8 mouse cellular contexts compared by ENCODE assay signal in genomic region chr8:117801443-117802298, GRCm38 (mm10). TPM values are rescaled to one million over a fixed set of nuclear protein-coding genes. Genes with fewer than 3 reads are reported as not detected.
A peak's percentile ranks its signal among the peaks of the same experiment; 100 is the strongest.
DNase-seq lines count a peak whose midpoint lies in the region; ATAC-seq and TF ChIP-seq lines count a peak whose summit lies in the region.

TSS of gene Mphosph6 (minus strand) at chr8:117801943.

- peak within 1 kb of the TSS; percentile 95 for H3K9ac ChIP-seq in heart, embryonic 11.5 days (ENCODE audit: low read depth, low read length)
- peak within 1 kb of the TSS; percentile 88 for H3K9ac ChIP-seq in kidney, embryonic 16.5 days (replicated peaks; ENCODE audit: low read length)
- peak within 1 kb of the TSS; percentile 62 for H3K9ac ChIP-seq in liver, adult 2 months (ENCODE audit: low read depth, low read length)

- DNase-seq in brain, embryonic 14.5 days (ENCODE audit: low read depth) = peak; percentile 99
- DNase-seq in liver, adult 2 months (ENCODE audit: extremely low read depth, low read depth, low spot score) = peak; percentile 88
- peak; percentile 98 for DNase-seq in splenic B cell, adult 2 months (ENCODE audit: low read depth, low spot score)

- H3K27me3 ChIP-seq in C2C12 (ENCODE audit: control insufficient read depth, insufficient read depth, insufficient read length) (peaks cover 2% of the 10 kb centered on the region), myocyte (ENCODE audit: control insufficient read depth, insufficient read depth, insufficient read length) (no peaks in the 10 kb centered on the region)
- H3K27me3 ChIP-seq in erythroblast, embryonic 14.5 days (ENCODE audit: control insufficient read depth) = peaks cover 28% of the 10 kb centered on the region
- no peaks in the 10 kb centered on the region for H3K27me3 ChIP-seq in heart, embryonic 11.5 days (ENCODE audit: control insufficient read depth, insufficient read depth, low read length)
- H3K27me3 ChIP-seq in kidney, embryonic 16.5 days (ENCODE audit: insufficient read depth, low read length) = no peaks in the 10 kb centered on the region
- no peaks in the 10 kb centered on the region for H3K27me3 ChIP-seq in liver, adult 2 months (ENCODE audit: control insufficient read depth, insufficient read depth, low read length)
- H3K27me3 ChIP-seq in splenic B cell, adult 2 months (ENCODE audit: control insufficient read depth, insufficient read depth, low read length, poor library complexity, severe bottlenecking) = no peaks in the 10 kb centered on the region

- H3ac ChIP-seq in C2C12 (ENCODE audit: control insufficient read depth, insufficient read length, low read depth) = peak within 1 kb of the TSS; percentile 92
- H3ac ChIP-seq in myocyte (ENCODE audit: control insufficient read depth, insufficient read length) = peak within 1 kb of the TSS; percentile 44

- peak; percentile 66; the same call in 1 of the 2 replicates for TF ChIP-seq POLR2A in brain, embryonic 14.5 days (IDR thresholded peaks at IDR 0.05; ENCODE audit: borderline replicate concordance, extremely low read depth, insufficient read depth, insufficient read length, poor library complexity, severe bottlenecking)
- peak; percentile 30; the same call in 1 of the 2 replicates for TF ChIP-seq POLR2A in liver, adult 2 months (IDR thresholded peaks at IDR 0.05; ENCODE audit: extremely low read depth, insufficient read depth, low read length)
- peak; percentile 91 for TF ChIP-seq POLR2A in myocyte (IDR thresholded peaks at IDR 0.05; ENCODE audit: insufficient read length, low read depth)

- H3K4me2 ChIP-seq in heart, embryonic 11.5 days = peak within 1 kb of the TSS; percentile 86
- peak within 1 kb of the TSS; percentile 71 for H3K4me2 ChIP-seq in kidney, embryonic 16.5 days (replicated peaks; ENCODE audit: low read depth, low read length)
- H3K4me2 ChIP-seq in myocyte (ENCODE audit: low read depth) = peak within 1 kb of the TSS; percentile 93

- peaks cover 27% of the 10 kb centered on the region for H3K79me3 ChIP-seq in C2C12 (ENCODE audit: low read depth)

- peaks cover 13% of the 10 kb centered on the region for H3K36me3 ChIP-seq in C2C12 (ENCODE audit: control insufficient read depth, insufficient read depth)
- peaks cover 36% of the 10 kb centered on the region for H3K36me3 ChIP-seq in erythroblast, embryonic 14.5 days (ENCODE audit: control insufficient read depth)
- no peaks in the 10 kb centered on the region; the same call in none of the 2 replicates for H3K36me3 ChIP-seq in heart, embryonic 11.5 days (ENCODE audit: control insufficient read depth, insufficient read depth, low read length)
- H3K36me3 ChIP-seq in kidney, embryonic 16.5 days (ENCODE audit: insufficient read depth, low read length) = peaks cover 18% of the 10 kb centered on the region
- H3K36me3 ChIP-seq in liver, adult 2 months (ENCODE audit: control insufficient read depth, insufficient read depth, low read length) = no peaks in the 10 kb centered on the region
- H3K36me3 ChIP-seq in myocyte (ENCODE audit: control insufficient read depth, insufficient read depth) = peaks cover 17% of the 10 kb centered on the region
- peaks cover 2% of the 10 kb centered on the region; the same call in 1 of the 2 replicates for H3K36me3 ChIP-seq in splenic B cell, adult 2 months (ENCODE audit: control insufficient read depth, insufficient read depth, low read length, poor library complexity, severe bottlenecking)

- H3K9me3 ChIP-seq in erythroblast, embryonic 14.5 days (ENCODE audit: control insufficient read depth, low read length) = no peaks in the 10 kb centered on the region
- H3K9me3 ChIP-seq in heart, embryonic 11.5 days (replicated peaks; ENCODE audit: control insufficient read depth, low read length) = no peaks in the 10 kb centered on the region
- H3K9me3 ChIP-seq in kidney, embryonic 16.5 days (ENCODE audit: low read length) = no peaks in the 10 kb centered on the region

- H3K4me3 ChIP-seq in C2C12 (ENCODE audit: insufficient read depth, poor library complexity, severe bottlenecking) = peak within 1 kb of the TSS; percentile 90
- peak within 1 kb of the TSS; percentile 73 for H3K4me3 ChIP-seq in erythroblast, embryonic 14.5 days (replicated peaks)
- H3K4me3 ChIP-seq in heart, embryonic 11.5 days (ENCODE audit: low read depth, low read length) = peak within 1 kb of the TSS; percentile 76
- peak within 1 kb of the TSS; percentile 84 for H3K4me3 ChIP-seq in kidney, embryonic 16.5 days (ENCODE audit: low read length)
- peak within 1 kb of the TSS; percentile 72 for H3K4me3 ChIP-seq in liver, adult 2 months (ENCODE audit: insufficient read depth, low read depth, low read length)
- H3K4me3 ChIP-seq in myocyte = peak within 1 kb of the TSS; percentile 89

- ATAC-seq in heart, embryonic 11.5 days (replicated peaks; ENCODE audit: insufficient number of reproducible peaks, low FRiP score, low TSS enrichment) = peak; percentile 99
- peak; percentile 98 for ATAC-seq in kidney, embryonic 16.5 days (ENCODE audit: low FRiP score, low TSS enrichment)

- TF ChIP-seq CTCF in C2C12 (IDR thresholded peaks at IDR 0.05; ENCODE audit: control insufficient read depth, insufficient read depth, insufficient read length) = no peak
- TF ChIP-seq CTCF in brain, embryonic 14.5 days (IDR thresholded peaks at IDR 0.05; ENCODE audit: borderline replicate concordance, extremely low read depth, insufficient read depth, insufficient read length) = no peak
- TF ChIP-seq CTCF in liver, adult 2 months (IDR thresholded peaks at IDR 0.05; ENCODE audit: low read depth, low read length) = peak; percentile 19; the same call in 1 of the 2 replicates

- peaks cover 30% of the 10 kb centered on the region for H3K79me2 ChIP-seq in C2C12 (ENCODE audit: control insufficient read depth, insufficient read depth)
- no peaks in the 10 kb centered on the region for H3K79me2 ChIP-seq in liver, adult 2 months (ENCODE audit: control insufficient read depth, insufficient read depth, low read length)
- peaks cover 28% of the 10 kb centered on the region for H3K79me2 ChIP-seq in myocyte (ENCODE audit: control insufficient read depth, insufficient read depth)

- WGBS in heart, embryonic 11.5 days (ENCODE audit: insufficient replicate concordance) = under 1% methylated on average over 65 of the region's 65 CpGs
- WGBS in kidney, embryonic 16.5 days = under 1% methylated on average over 65 of the region's 65 CpGs
- WGBS in liver, adult 2 months = under 1% methylated on average over 65 of the region's 65 CpGs

- peaks cover 40% of the 10 kb centered on the region for H3K4me1 ChIP-seq in erythroblast, embryonic 14.5 days (ENCODE audit: control insufficient read depth)
- peaks cover 16% of the 10 kb centered on the region for H3K4me1 ChIP-seq in heart, embryonic 11.5 days (ENCODE audit: control insufficient read depth, insufficient read depth, low read length)
- peaks cover 20% of the 10 kb centered on the region for H3K4me1 ChIP-seq in kidney, embryonic 16.5 days (ENCODE audit: insufficient read depth, low read length)
- peaks cover 5% of the 10 kb centered on the region for H3K4me1 ChIP-seq in liver, adult 2 months (ENCODE audit: control insufficient read depth, insufficient read depth, low read length)

- H3K27ac ChIP-seq in heart, embryonic 11.5 days (ENCODE audit: low read depth, low read length) = peak within 1 kb of the TSS; percentile 95
- H3K27ac ChIP-seq in kidney, embryonic 16.5 days (ENCODE audit: low read length) = peak within 1 kb of the TSS; percentile 95
- H3K27ac ChIP-seq in liver, adult 2 months (replicated peaks; ENCODE audit: insufficient read depth, low read depth, low read length) = peak within 1 kb of the TSS; percentile 22

TF ChIP-seq in C2C12, 6 proteins besides CTCF, POLR2A, EP300 and RAD21:
- TF ChIP-seq CEBPB (IDR thresholded peaks at IDR 0.05; ENCODE audit: low read depth) (no peak), MYOD1 (IDR thresholded peaks at IDR 0.05; ENCODE audit: control insufficient read depth, insufficient read length, low read depth) (no peak)

TF ChIP-seq in myocyte, 11 proteins besides CTCF, POLR2A, EP300 and RAD21:
- TF ChIP-seq MYOG (IDR thresholded peaks at IDR 0.05; ENCODE audit: control insufficient read depth in 1 of 3, insufficient read depth in 1 of 3, insufficient read length in 2 of 3, low read depth in 2 of 3) (peak in 1 of 3 experiments; percentile 5), REST (IDR thresholded peaks at IDR 0.05; ENCODE audit: insufficient read depth, insufficient read length) (no peak), POLR2AphosphoS2 (IDR thresholded peaks at IDR 0.05; ENCODE audit: insufficient read length, low read depth) (peak; percentile 75), SRF (IDR thresholded peaks at IDR 0.05; ENCODE audit: control insufficient read depth, insufficient read length, low read depth) (peak; percentile 48), MYOD1 (IDR thresholded peaks at IDR 0.05; ENCODE audit: control insufficient read depth in 1 of 3, insufficient read length in 2 of 3, low read depth in 2 of 3) (no peak), E2F4 (IDR thresholded peaks at IDR 0.05; ENCODE audit: insufficient read depth) (no peak)
TF ChIP-seq in myocyte: peak in this region for 3.

RNA-seq across cellular contexts. Expression of gene Mphosph6, which starts in this region (rescaled TPM):
- 20.5 TPM for polyA plus RNA-seq in C2C12 (2012; fragmentation: generic; extraction: Trizol)
- polyA plus RNA-seq in brain, embryonic 14.5 days (2012; rRNA removed) = 19.8 and 21.5 TPM in 2 replicates
- 0.38 and 0.60 TPM in 2 replicates for polyA plus RNA-seq in erythroblast, embryonic 14.5 days (2012)
- polyA plus RNA-seq in heart, embryonic 11.5 days (2014; fragmentation: Nextera tagmentation; extraction: Ambion mirVana) = 44.8 and 47.7 TPM in 2 replicates
- 65.7 and 67.6 TPM in 2 replicates for polyA plus RNA-seq in kidney, embryonic 16.5 days (2015; fragmentation: Nextera tagmentation; extraction: Ambion mirVana)
- total RNA-seq in liver, adult 2 months (2014; rRNA removed) = 3.2 and 3.4 TPM in 2 replicates
- polyA plus RNA-seq in liver, adult 2 months (2012; rRNA removed) = 0.92 and 1.2 TPM in 2 replicates
- polyA plus RNA-seq in myocyte (2012; fragmentation: generic; extraction: Trizol) = 17.2 TPM

Comparison
In these comparisons a context has a peak if more than half of its experiments do, and no peak if none do; other contexts are left out.
1. Peak in every context shown above with its lines: DNase-seq, ATAC-seq, H3K4me3 ChIP-seq and H3K27ac ChIP-seq.
2. POLR2A ChIP-seq: peak in every context shown above with its lines; median percentile 91 in myocyte; 66 in brain, embryonic 14.5 days; 30 in liver, adult 2 months.
3. H3K27ac ChIP-seq: peak in every context shown above with its lines; median percentile 95 in heart, embryonic 11.5 days; 95 in kidney, embryonic 16.5 days; 22 in liver, adult 2 months.